Mouse (Mus musculus): ENCODE measurements around the gene Arid4b.
"Not testable (repeated sequence)": the region's sequence is repeated elsewhere in the genome, so short reads cannot be mapped to it uniquely, and the experiment has no call there.

- TF ChIP-seq ZC3H11A (IDR thresholded peaks at IDR 0.05; ENCODE audit: borderline replicate concordance, low read depth, low read length); ZNF384 (IDR thresholded peaks at IDR 0.05; ENCODE audit: low read depth, low read length); HCFC1 (IDR thresholded peaks at IDR 0.05; ENCODE audit: borderline replicate concordance, insufficient read depth, low read length): not testable (repeated sequence)
Observed at GRCm38 (mm10) chr13:14035352-14035751, 27.7 kb upstream of the Arid4b start.

Measured in ES-E14 (cell line).